Mouse (Mus musculus) brain, adult 2 months (tissue): ENCODE measurements around the gene Olfr73.
"Not testable (repeated sequence)": the region's sequence is repeated elsewhere in the genome, so short reads cannot be mapped to it uniquely, and the experiment has no call there.

ENCODE experiments used
- DNase-seq: peaks from one replicate; pipeline ENCODE4 v3.0.0; 2011; ENCODE audit warnings: low read depth, low spot score

Olfr73 gene

DNA sequence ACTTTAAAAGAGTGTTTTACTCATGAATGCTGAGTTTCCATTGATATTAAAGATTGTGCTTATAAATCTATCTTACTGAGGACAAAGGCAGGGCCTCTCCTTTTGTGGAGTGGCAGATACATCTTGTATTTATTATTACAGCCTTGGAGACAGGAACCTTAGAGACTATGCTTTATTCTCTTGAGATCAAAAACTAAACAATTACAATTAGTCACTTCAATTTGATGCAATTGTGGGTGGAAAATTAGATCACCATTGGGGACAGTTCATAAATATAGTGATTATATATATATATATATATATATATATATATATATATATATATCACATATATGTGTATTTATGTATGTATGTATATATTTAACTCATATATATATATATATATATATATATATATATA lies at the start of gene Olfr73:
Gene Olfr73, minus strand, starts transcription at position 101 of the 400 bp plus-strand sequence.
- DNase-seq = no peak

DNA sequence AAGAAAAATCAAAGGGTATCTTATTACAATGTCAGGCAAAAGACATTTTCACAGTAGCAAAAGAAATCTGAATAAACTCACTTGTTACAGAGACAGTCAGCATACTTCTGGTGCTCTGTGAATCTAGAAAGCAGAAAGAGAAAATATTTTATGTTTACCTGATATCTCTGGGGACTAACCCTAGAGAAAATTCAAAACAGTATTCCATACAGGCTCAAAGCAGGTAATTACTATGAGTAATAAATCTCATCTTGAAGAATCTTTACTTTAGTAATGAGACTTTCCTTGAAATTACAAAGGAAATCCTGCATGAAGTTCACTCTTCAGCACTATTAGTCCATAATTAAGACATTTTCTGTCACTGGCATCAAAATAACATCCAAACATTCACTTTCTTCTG lies 34.2 kb upstream of the Olfr73 start, which contains the start of gene Olfr1163:
Gene Olfr1163, minus strand, starts transcription at position 101 of the 400 bp plus-strand sequence.
- DNase-seq = no peak

DNA sequence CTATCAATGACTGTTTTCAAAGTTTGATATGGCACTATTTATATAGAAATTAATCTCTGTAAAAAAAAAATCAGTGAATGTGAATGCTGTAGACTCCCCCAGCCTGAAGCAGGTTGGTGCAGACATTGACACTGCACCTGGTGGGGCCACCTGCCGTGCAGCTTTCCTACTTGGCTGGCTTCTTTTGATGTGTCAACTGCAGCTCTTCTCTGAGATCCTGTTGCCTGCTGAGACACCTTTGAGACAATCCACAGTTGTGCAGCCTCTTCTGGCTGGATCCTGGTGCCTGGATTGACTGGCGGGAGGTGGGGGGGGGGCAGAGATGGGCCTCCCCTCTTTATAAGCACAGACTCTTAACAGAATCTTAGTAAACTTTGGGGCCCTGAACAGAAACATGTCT lies 26.1 kb upstream of the Olfr73 start:
- DNase-seq = no peak

DNA sequence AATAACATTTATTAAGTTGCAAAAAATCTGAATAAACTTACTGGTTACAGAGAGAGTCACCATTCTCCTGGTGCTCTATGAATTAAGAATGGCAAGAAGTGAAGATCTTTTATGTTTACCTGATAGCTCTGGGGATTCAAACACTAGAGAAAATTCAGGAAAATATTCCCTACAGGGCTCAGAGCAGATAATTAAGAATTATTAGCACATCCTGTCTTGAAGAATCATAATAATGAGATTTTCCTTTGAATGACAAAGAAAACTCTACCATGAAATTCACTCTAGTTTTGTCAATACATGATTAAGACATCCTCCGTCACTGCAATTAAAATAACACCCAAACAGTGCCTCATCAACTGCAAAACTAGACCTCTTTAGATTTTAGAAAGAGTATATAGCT lies 13.5 kb upstream of the Olfr73 start, which contains the start of gene Olfr1162:
Gene Olfr1162, minus strand, starts transcription at position 101 of the 400 bp plus-strand sequence.
- DNase-seq = no peak

DNA sequence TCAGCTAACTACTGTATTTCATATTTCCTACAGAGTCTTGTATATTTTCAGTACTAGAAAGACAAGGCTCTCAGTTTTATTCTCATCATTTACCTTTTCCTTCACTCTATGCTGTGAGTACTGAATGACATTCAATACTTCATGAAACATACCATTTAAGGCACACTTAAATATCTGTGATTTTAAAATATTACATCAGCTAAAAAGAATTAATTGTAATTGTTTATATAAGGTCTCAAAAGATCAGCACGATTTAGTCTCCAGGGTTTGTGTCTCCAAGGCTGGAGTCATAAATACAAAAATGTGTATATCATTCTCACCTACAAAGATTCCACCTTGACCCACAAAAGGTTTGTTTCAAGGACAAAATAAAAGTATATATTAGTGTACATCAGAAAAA lies 15.0 kb downstream of the Olfr73 start, which contains the start of gene Olfr1161:
Gene Olfr1161, plus strand, starts transcription at position 301 of the 400 bp plus-strand sequence.
- not testable (repeated sequence) for DNase-seq

DNA sequence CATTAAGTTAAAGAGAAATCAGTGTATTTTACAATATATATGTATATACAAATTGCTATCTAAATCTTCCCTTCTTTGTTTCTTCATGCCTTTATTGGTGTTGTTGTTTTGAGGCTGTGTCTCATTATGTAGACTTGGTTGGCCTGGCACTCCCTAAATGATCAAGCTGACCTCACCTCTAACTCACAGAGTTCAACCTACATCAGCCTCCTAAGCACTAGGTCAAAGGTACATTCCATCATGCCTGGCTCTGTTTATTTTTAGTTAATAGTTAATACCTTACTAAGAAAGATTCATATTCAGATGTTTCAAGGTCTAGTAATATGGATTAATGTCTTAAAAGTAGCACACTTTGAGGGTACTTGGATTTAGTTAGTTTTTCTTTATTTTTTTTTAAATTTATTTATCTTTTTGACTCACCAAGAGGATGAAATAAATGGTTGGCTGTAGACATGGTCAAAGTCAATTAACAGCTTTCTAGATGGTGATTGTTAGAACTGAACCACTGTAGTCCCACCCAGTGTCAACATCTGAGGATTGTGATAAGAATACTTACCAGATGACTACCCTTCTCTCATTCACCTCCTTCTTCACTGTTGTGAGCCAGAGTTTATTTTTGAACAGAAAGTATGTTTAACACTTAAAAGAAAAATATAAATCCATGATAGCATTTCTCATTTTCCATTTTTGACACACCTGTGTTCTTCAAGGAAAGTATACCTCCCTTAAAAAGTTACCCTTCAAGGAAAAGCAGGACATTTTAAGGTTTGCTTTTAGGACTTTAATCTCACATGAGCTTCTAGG lies 29.8 kb downstream of the Olfr73 start, which contains the start of gene Olfr1160:
Gene Olfr1160, minus strand, starts transcription at position 754 of the 804 bp plus-strand sequence.
- DNase-seq = no peak

DNA sequence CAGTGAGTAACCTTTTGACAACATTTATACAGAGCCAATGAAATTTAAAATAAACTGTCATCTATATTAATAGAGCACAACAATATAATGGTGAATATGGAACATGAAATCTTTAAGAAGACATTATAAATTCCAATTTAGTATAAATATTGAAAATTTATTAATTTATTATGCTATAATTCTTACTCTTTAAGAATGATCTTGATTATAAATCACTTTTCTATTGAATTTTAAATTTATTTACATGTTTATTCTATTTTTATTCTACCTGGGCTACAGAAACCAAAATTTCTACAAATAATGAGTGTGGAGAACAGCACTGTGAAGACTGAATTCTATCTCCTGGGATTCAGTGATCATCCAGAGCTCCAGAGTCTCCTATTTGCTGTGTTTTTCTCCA lies 47.7 kb downstream of the Olfr73 start, which contains the start of gene Olfr1158:
Gene Olfr1158, plus strand, starts transcription at position 301 of the 400 bp plus-strand sequence.
- DNase-seq = no peak
